Mouse (Mus musculus) intestine, postnatal 0 days (tissue): ENCODE results near the gene Iqsec1. TPM values are rescaled to one million over a fixed set of nuclear protein-coding genes. Genes with fewer than 3 reads are reported as not detected.

ENCODE experiments used
- ATAC-seq: fragments of 200-750 bp; cut with Nextera tagmentation; 2 replicates; pipeline ENCODE4 v1.8.0; 2017; ENCODE audit warnings: mild to moderate bottlenecking, moderate TSS enrichment, moderate library complexity
- H3K27ac ChIP-seq: fragments of 300-500 bp; sonication (generic); 2 replicates; pipeline ENCODE4 v1.5.1; 2014; ENCODE audit warnings: mild to moderate bottlenecking, low read depth, low read length, moderate library complexity
- H3K27me3 ChIP-seq: fragments of 300-500 bp; sonication (generic); replicated peaks from 2 replicates; pipeline ENCODE4 v1.6.1; 2014; ENCODE audit warnings: low read length, mixed read lengths; ENCODE audit not compliant: control insufficient read depth, insufficient read depth
- H3K36me3 ChIP-seq: fragments of 300-500 bp; sonication (generic); 2 replicates; pipeline ENCODE4 v1.6.1; 2014; ENCODE audit warnings: mild to moderate bottlenecking, moderate library complexity; ENCODE audit not compliant: control insufficient read depth, insufficient read depth
- H3K4me1 ChIP-seq: fragments of 300-500 bp; sonication (generic); replicated peaks from 2 replicates; pipeline ENCODE4 v1.6.1; 2014; ENCODE audit warnings: antibody characterized with exemption, low read length, mixed read lengths; ENCODE audit not compliant: control insufficient read depth, insufficient read depth
- H3K4me2 ChIP-seq: fragments of 300-500 bp; sonication (generic); replicated peaks from 2 replicates; pipeline ENCODE4 v1.6.1; 2014; ENCODE audit warnings: low read depth, mild to moderate bottlenecking, moderate library complexity
- H3K4me3 ChIP-seq: fragments of 300-500 bp; sonication (generic); 2 replicates; pipeline ENCODE4 v1.5.1; 2014; ENCODE audit warnings: low read depth, low read length
- H3K9ac ChIP-seq: fragments of 300-500 bp; sonication (generic); 2 replicates; pipeline ENCODE4 v1.6.1; 2014; ENCODE audit warnings: mild to moderate bottlenecking, low read depth, low read length
- H3K9me3 ChIP-seq: fragments of 300-500 bp; sonication (generic); 2 replicates; pipeline ENCODE4 v1.6.1; 2016; ENCODE audit warnings: mixed run types; ENCODE audit not compliant: control insufficient read depth
- CTCF ChIP-seq: sonication (generic); IDR thresholded peaks from 2 replicates; pipeline ENCODE4 v1.5.1; 2016; ENCODE audit warnings: low read depth, mild to moderate bottlenecking, control low read depth, antibody characterized with exemption, moderate library complexity
- WGBS: fragments of 180-500 bp; shearing (Covaris S2); extraction: QIAGEN DNeasy Blood & Tissue Kit; methylation state at CpG from one replicate; pipeline ENCODE4 v1.1.7; 2014; 5-methylcytosine and 5-hydroxymethylcytosine counted together
- polyA plus RNA-seq: library from polyadenylated mRNA; unstranded; fragments of >200 nt; fragmentation: Nextera tagmentation; extraction: Ambion mirVana; gene quantifications from 2 replicates; pipeline ENCODE4 v1.2.1, GENCODE M21; 2015

The Iqsec1 gene
- polyA plus RNA-seq, 1 experiment from 2014 or later: 7.0 TPM

- TF ChIP-seq CTCF: no peak
- no peak for ATAC-seq
- Histone ChIP-seq H3K4me1 (no peaks in the 10 kb centered on the region), H3K4me3 (no peak overlapping the region), H3K4me2 (no peak overlapping the region), H3K27ac (no peak overlapping the region), H3K36me3 (no peaks in the 10 kb centered on the region), H3K27me3 (no peaks in the 10 kb centered on the region), H3K9me3 (no peaks in the 10 kb centered on the region), H3K9ac (no peak overlapping the region)
- WGBS: 43% methylated on average over 1 of the region's 1 CpGs
Observed at GRCm38 (mm10) chr6:90650634-90651033, 337.9 kb downstream of the Iqsec1 start.

- no peak overlapping the region for H3K9ac ChIP-seq
- ATAC-seq: 0 out of 2 replicates have a peak, but pooled peaks have one; percentile 11
- 58% methylated on average over 4 of the region's 4 CpGs for WGBS
Observed at GRCm38 (mm10) chr6:90649279-90649678, 339.2 kb downstream of the Iqsec1 start.

GRCm38 (mm10) chr6:90648391-90648790 lies 340.1 kb downstream of the Iqsec1 start:
- ATAC-seq: no peak
- Histone ChIP-seq H3K27ac (no peak overlapping the region), H3K9me3 (no peaks in the 10 kb centered on the region), H3K4me1 (no peaks in the 10 kb centered on the region), H3K4me2 (no peak overlapping the region), H3K4me3 (no peak overlapping the region), H3K36me3 (no peaks in the 10 kb centered on the region), H3K27me3 (no peaks in the 10 kb centered on the region), H3K9ac (no peak overlapping the region)
- 93% methylated on average over 6 of the region's 6 CpGs for WGBS
- TF ChIP-seq CTCF: no peak

More at GRCm38 (mm10) chr6:90649279-90649678, 339.2 kb downstream of the Iqsec1 start:
- H3K27me3 ChIP-seq: no peaks in the 10 kb centered on the region
- no peaks in the 10 kb centered on the region for H3K36me3 ChIP-seq
- no peak for TF ChIP-seq CTCF
- H3K27ac ChIP-seq: no peak overlapping the region
- no peaks in the 10 kb centered on the region for H3K9me3 ChIP-seq
- no peak overlapping the region for H3K4me3 ChIP-seq
- H3K4me1 ChIP-seq: no peaks in the 10 kb centered on the region
- no peak overlapping the region for H3K4me2 ChIP-seq

GRCm38 (mm10) chr6:90644965-90645364 lies 343.5 kb downstream of the Iqsec1 start:
- no peak overlapping the region for H3K4me3 ChIP-seq
- 68% methylated on average over 4 of the region's 4 CpGs for WGBS
- H3K27me3 ChIP-seq: no peaks in the 10 kb centered on the region
- no peak overlapping the region for H3K9ac ChIP-seq
- no peak overlapping the region for H3K4me2 ChIP-seq
- H3K9me3 ChIP-seq: no peaks in the 10 kb centered on the region
- TF ChIP-seq CTCF: no peak
- ATAC-seq: no peak
- H3K36me3 ChIP-seq: no peaks in the 10 kb centered on the region
- no peaks in the 10 kb centered on the region for H3K4me1 ChIP-seq
- no peak overlapping the region for H3K27ac ChIP-seq

GRCm38 (mm10) chr6:90643057-90643456 lies 345.4 kb downstream of the Iqsec1 start:
- no peak for ATAC-seq
- TF ChIP-seq CTCF: no peak
- no peak overlapping the region for H3K9ac ChIP-seq
- H3K36me3 ChIP-seq: no peaks in the 10 kb centered on the region
- H3K4me1 ChIP-seq: no peaks in the 10 kb centered on the region
- H3K4me2 ChIP-seq: no peak overlapping the region
- H3K27me3 ChIP-seq: no peaks in the 10 kb centered on the region
- no peak overlapping the region for H3K27ac ChIP-seq
- H3K4me3 ChIP-seq: no peak overlapping the region
- H3K9me3 ChIP-seq: no peaks in the 10 kb centered on the region
- WGBS: 80% methylated on average over 3 of the region's 3 CpGs

- TF ChIP-seq CTCF: no peak
- no peak overlapping the region for H3K4me2 ChIP-seq
- no peak overlapping the region for H3K4me3 ChIP-seq
- H3K27me3 ChIP-seq: no peaks in the 10 kb centered on the region
- no peak for ATAC-seq
- peaks cover 3% of the 10 kb centered on the region; the same call in 1 of the 2 replicates for H3K36me3 ChIP-seq
- H3K9ac ChIP-seq: no peak overlapping the region
- WGBS: 68% methylated on average over 3 of the region's 3 CpGs
- no peaks in the 10 kb centered on the region for H3K9me3 ChIP-seq
- no peaks in the 10 kb centered on the region for H3K4me1 ChIP-seq
- H3K27ac ChIP-seq: no peak overlapping the region
Observed at GRCm38 (mm10) chr6:90635611-90636010, 352.9 kb downstream of the Iqsec1 start.

- Histone ChIP-seq H3K27me3 (no peaks in the 10 kb centered on the region), H3K27ac (no peak overlapping the region), H3K4me1 (no peaks in the 10 kb centered on the region), H3K4me3 (no peak overlapping the region), H3K9ac (no peak overlapping the region), H3K4me2 (no peak overlapping the region), H3K9me3 (no peaks in the 10 kb centered on the region), H3K36me3 (peaks cover 3% of the 10 kb centered on the region; the same call in 1 of the 2 replicates)
- ATAC-seq: no peak
- TF ChIP-seq CTCF: no peak
- WGBS: 37% methylated on average over 4 of the region's 4 CpGs
Observed at GRCm38 (mm10) chr6:90635081-90635480, 353.4 kb downstream of the Iqsec1 start.
